Mouse (Mus musculus): ENCODE measurements at regions not wholly inside any gene's neighbourhood (a gene's known extent, or its start where the extent isn't known, plus 50 kb on each side); places are given as distances from the start of the nearest gene placed in this dataset.

GRCm38 (mm10) chr6:52481975-52482374, 158.2 kb downstream of the Hibadh start:
- Histone ChIP-seq H3K36me3 (ENCODE audit: control insufficient read depth, insufficient read depth) (no peaks in the 10 kb centered on the region), H3K4me1 (ENCODE audit: control insufficient read depth, low read depth, low read length) (no peaks in the 10 kb centered on the region), H3K4me3 (ENCODE audit: low read depth, low read length) (no peak overlapping the region), H3K9ac (ENCODE audit: low read depth, low read length) (no peak overlapping the region), H3K9me3 (replicated peaks; ENCODE audit: control insufficient read depth, low read length) (no peaks in the 10 kb centered on the region), H3K27ac (ENCODE audit: low read length) (no peak overlapping the region), H3K4me2 (ENCODE audit: low read depth, low read length) (no peak overlapping the region), H3K27me3 (ENCODE audit: control insufficient read depth, insufficient read depth, low read depth, low read length) (no peaks in the 10 kb centered on the region)
- no peak for ATAC-seq (ENCODE audit: low read depth)
- 40% methylated on average over 7 of the region's 7 CpGs for WGBS (ENCODE audit: insufficient replicate concordance)

GRCm38 (mm10) chr6:52486146-52486545, 154.0 kb downstream of the Hibadh start:
- Histone ChIP-seq H3K4me3 (ENCODE audit: low read depth, low read length) (no peak overlapping the region), H3K4me1 (ENCODE audit: control insufficient read depth, low read depth, low read length) (no peaks in the 10 kb centered on the region), H3K9ac (ENCODE audit: low read depth, low read length) (no peak overlapping the region), H3K36me3 (ENCODE audit: control insufficient read depth, insufficient read depth) (no peaks in the 10 kb centered on the region), H3K27me3 (ENCODE audit: control insufficient read depth, insufficient read depth, low read depth, low read length) (no peaks in the 10 kb centered on the region), H3K27ac (ENCODE audit: low read length) (no peak overlapping the region), H3K9me3 (replicated peaks; ENCODE audit: control insufficient read depth, low read length) (no peaks in the 10 kb centered on the region), H3K4me2 (ENCODE audit: low read depth, low read length) (no peak overlapping the region)
- WGBS (ENCODE audit: insufficient replicate concordance) = 27% methylated on average over 9 of the region's 9 CpGs
- ATAC-seq (ENCODE audit: low read depth) = no peak

DNA sequence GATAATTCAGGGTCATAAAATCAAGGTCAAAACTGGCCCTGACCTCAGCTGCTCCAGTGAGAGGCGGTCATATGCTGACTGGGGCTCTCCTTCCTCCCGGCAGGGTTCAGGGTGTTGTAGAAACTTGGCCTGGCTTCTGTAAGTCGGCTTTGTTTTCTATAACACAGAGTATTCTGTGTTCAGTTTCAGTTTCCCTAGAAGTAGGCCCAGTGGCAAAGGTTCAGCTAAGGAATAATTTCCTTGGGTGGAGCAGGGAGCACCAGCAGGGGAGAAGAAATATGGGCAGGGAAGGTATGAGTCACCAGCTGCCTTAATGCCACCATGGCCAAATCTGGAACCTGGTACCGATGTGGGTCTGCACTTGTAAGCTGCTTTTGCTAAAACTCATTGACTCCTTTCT, 153.5 kb downstream of the Hibadh start:
- Histone ChIP-seq H3K36me3 (ENCODE audit: control insufficient read depth, insufficient read depth) (no peaks in the 10 kb centered on the region), H3K27me3 (ENCODE audit: control insufficient read depth, insufficient read depth, low read depth, low read length) (no peaks in the 10 kb centered on the region), H3K4me3 (ENCODE audit: low read depth, low read length) (no peak overlapping the region), H3K4me2 (ENCODE audit: low read depth, low read length) (no peak overlapping the region), H3K4me1 (ENCODE audit: control insufficient read depth, low read depth, low read length) (no peaks in the 10 kb centered on the region), H3K9ac (ENCODE audit: low read depth, low read length) (no peak overlapping the region), H3K27ac (ENCODE audit: low read length) (no peak overlapping the region), H3K9me3 (replicated peaks; ENCODE audit: control insufficient read depth, low read length) (no peaks in the 10 kb centered on the region)
- 0 out of 2 replicates have a peak, but pooled peaks have one; percentile 19 for ATAC-seq (ENCODE audit: low read depth)
- WGBS (ENCODE audit: insufficient replicate concordance) = 32% methylated on average over 4 of the region's 4 CpGs

DNA sequence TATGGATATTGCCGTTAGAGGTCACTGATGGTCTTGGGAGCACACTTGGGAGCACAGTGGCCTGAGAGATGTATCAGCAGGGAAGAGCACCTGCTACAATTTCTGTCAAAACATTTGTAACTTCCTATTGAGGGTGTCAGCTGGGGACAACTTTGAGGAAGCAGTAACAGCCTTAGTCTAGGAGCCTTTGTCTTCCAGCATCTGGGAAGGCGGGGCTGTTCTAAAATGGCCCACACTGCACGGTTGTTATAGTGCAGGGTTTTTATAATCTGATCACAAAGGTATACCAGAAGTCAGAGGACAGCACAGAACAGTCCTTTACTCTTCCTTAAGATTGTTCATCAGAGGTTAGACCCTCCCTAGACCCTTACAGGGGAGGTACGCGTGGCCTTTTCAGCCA, 152.3 kb downstream of the Hibadh start:
- no peaks in the 10 kb centered on the region for H3K27me3 ChIP-seq (ENCODE audit: control insufficient read depth, insufficient read depth, low read depth, low read length)
- H3K4me1 ChIP-seq (ENCODE audit: control insufficient read depth, low read depth, low read length) = no peaks in the 10 kb centered on the region
- no peak overlapping the region for H3K4me2 ChIP-seq (ENCODE audit: low read depth, low read length)
- ATAC-seq (ENCODE audit: low read depth) = no peak
- no peaks in the 10 kb centered on the region for H3K36me3 ChIP-seq (ENCODE audit: control insufficient read depth, insufficient read depth)
- no peak overlapping the region for H3K27ac ChIP-seq (ENCODE audit: low read length)
- no peak overlapping the region for H3K9ac ChIP-seq (ENCODE audit: low read depth, low read length)
- 73% methylated on average over 5 of the region's 5 CpGs for WGBS (ENCODE audit: insufficient replicate concordance)
- H3K4me3 ChIP-seq (ENCODE audit: low read depth, low read length) = no peak overlapping the region
- H3K9me3 ChIP-seq (replicated peaks; ENCODE audit: control insufficient read depth, low read length) = no peaks in the 10 kb centered on the region

- no peak overlapping the region for H3K9ac ChIP-seq (ENCODE audit: low read depth, low read length)
- ATAC-seq (ENCODE audit: low read depth) = no peak
- no peaks in the 10 kb centered on the region for H3K36me3 ChIP-seq (ENCODE audit: control insufficient read depth, insufficient read depth)
- no peaks in the 10 kb centered on the region for H3K4me1 ChIP-seq (ENCODE audit: control insufficient read depth, low read depth, low read length)
- no peak overlapping the region for H3K4me3 ChIP-seq (ENCODE audit: low read depth, low read length)
- 68% methylated on average over 14 of the region's 14 CpGs for WGBS (ENCODE audit: insufficient replicate concordance)
- no peak overlapping the region for H3K27ac ChIP-seq (ENCODE audit: low read length)
- H3K9me3 ChIP-seq (replicated peaks; ENCODE audit: control insufficient read depth, low read length) = no peaks in the 10 kb centered on the region
- H3K27me3 ChIP-seq (ENCODE audit: control insufficient read depth, insufficient read depth, low read depth, low read length) = no peaks in the 10 kb centered on the region
- no peak overlapping the region for H3K4me2 ChIP-seq (ENCODE audit: low read depth, low read length)
Observed at GRCm38 (mm10) chr6:52490264-52490775, 149.9 kb downstream of the Hibadh start.

GRCm38 (mm10) chr6:52495301-52495700, 144.9 kb downstream of the Hibadh start:
- Histone ChIP-seq H3K27ac (ENCODE audit: low read length) (no peak overlapping the region), H3K4me1 (ENCODE audit: control insufficient read depth, low read depth, low read length) (no peaks in the 10 kb centered on the region), H3K4me3 (ENCODE audit: low read depth, low read length) (no peak overlapping the region), H3K9ac (ENCODE audit: low read depth, low read length) (no peak overlapping the region), H3K9me3 (replicated peaks; ENCODE audit: control insufficient read depth, low read length) (no peaks in the 10 kb centered on the region), H3K27me3 (ENCODE audit: control insufficient read depth, insufficient read depth, low read depth, low read length) (no peaks in the 10 kb centered on the region), H3K4me2 (ENCODE audit: low read depth, low read length) (no peak overlapping the region), H3K36me3 (ENCODE audit: control insufficient read depth, insufficient read depth) (no peaks in the 10 kb centered on the region)
- ATAC-seq (ENCODE audit: low read depth) = no peak
- whole genome bisulfite sequencing (ENCODE audit: insufficient replicate concordance) = 52% methylated on average over 3 of the region's 3 CpGs

GRCm38 (mm10) chr6:52495855-52496254, 144.3 kb downstream of the Hibadh start:
- Histone ChIP-seq H3K4me3 (ENCODE audit: low read depth, low read length) (no peak overlapping the region), H3K4me1 (ENCODE audit: control insufficient read depth, low read depth, low read length) (no peaks in the 10 kb centered on the region), H3K27ac (ENCODE audit: low read length) (no peak overlapping the region), H3K9ac (ENCODE audit: low read depth, low read length) (no peak overlapping the region), H3K9me3 (replicated peaks; ENCODE audit: control insufficient read depth, low read length) (no peaks in the 10 kb centered on the region), H3K36me3 (ENCODE audit: control insufficient read depth, insufficient read depth) (no peaks in the 10 kb centered on the region), H3K4me2 (ENCODE audit: low read depth, low read length) (no peak overlapping the region), H3K27me3 (ENCODE audit: control insufficient read depth, insufficient read depth, low read depth, low read length) (no peaks in the 10 kb centered on the region)
- 44% methylated on average over 5 of the region's 5 CpGs for WGBS (ENCODE audit: insufficient replicate concordance)
- ATAC-seq (ENCODE audit: low read depth) = no peak

All from liver, embryonic 16.5 days (tissue).